Mouse (Mus musculus): ENCODE results near the gene Zfp945.
"Not testable (repeated sequence)": the region's sequence is repeated elsewhere in the genome, so short reads cannot be mapped to it uniquely, and the experiment has no call there.

The Zfp945 gene

DNA sequence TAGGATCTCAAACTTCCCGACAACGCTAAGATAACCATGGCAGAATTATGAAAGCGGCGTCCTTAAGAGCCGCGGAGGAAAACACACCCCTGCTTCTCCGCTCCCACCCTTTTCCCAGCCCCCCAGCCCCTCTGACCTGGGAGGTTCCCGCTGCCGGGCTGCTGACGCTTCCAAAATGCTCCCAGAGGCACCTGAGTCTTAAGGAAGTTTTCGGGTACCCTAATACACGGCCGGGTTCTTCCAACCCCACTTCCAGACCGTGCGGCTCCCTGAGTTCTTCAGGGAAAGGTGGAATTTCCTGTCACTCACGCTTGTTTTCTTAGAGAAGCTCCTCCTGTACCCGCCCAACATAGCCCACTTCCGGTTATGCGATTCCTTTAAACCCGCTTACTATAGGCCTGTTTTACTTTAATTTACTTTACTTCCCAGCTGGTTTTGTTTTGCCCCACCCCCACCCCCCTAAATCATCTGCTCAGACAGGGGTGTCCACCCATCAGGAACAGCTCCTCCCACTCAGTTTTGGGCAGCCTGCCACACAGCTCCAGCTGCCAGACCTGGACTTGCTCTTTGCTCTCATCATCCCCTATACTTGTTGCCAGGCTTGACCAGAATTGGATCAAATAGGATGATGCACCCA, at the start of gene Zfp945:
Gene Zfp945, minus strand, starts transcription at position 290 of the 637 bp plus-strand sequence.
- DNase-seq (ENCODE audit: low spot score) = peak; percentile 80

DNA sequence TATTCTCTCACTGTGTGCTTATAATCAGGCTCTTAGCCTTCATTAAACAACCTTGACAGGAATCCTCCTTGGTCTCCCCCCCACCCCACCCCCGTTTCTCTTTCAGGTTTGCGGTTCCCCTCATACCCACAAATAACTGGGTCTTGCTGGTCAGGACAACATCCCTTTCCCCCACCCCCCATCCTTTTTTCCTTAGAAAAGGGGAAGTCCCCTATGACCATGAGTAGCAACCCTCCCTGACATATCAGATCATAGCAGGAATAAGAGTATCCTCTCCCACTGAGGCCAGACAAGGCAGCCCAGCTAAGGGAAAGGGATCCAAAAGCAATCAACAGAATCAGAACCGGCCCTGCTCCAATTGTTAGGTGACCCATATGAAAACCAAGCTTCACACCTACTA, 21.4 kb upstream of the Zfp945 start:
- DNase-seq (ENCODE audit: low spot score) = no peak

DNA sequence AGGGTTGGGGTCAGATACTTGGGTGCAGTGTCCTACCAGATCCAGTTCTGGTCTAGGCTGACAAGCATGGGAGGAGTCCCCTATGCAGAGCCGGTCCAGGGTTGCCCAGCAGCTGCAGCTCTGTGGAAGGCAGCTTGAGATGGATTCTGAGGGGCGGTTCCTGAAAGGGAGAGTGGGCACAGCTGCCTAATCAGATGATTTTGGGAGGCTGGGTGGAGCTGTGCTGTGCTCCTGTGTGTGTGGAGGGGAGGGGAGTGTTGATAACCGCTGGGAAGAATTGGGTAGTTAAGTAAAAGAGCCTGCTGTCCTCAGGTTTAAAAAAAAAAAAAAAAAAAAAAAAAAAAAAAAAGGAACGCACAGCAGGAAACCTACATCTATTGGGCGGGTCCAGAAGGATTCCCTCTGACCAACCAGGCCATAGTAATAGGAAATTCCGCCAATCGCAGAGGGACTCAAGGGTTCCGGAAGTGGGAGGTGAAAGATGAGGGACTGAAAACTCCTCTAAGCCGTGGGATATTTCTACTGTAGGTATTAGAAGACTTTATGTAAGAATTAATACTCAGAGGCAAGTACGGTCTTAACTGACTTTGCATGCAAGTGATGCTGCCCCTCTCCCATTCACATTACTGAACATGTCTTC, 17.2 kb upstream of the Zfp945 start:
- no peak for DNase-seq (ENCODE audit: low spot score)

DNA sequence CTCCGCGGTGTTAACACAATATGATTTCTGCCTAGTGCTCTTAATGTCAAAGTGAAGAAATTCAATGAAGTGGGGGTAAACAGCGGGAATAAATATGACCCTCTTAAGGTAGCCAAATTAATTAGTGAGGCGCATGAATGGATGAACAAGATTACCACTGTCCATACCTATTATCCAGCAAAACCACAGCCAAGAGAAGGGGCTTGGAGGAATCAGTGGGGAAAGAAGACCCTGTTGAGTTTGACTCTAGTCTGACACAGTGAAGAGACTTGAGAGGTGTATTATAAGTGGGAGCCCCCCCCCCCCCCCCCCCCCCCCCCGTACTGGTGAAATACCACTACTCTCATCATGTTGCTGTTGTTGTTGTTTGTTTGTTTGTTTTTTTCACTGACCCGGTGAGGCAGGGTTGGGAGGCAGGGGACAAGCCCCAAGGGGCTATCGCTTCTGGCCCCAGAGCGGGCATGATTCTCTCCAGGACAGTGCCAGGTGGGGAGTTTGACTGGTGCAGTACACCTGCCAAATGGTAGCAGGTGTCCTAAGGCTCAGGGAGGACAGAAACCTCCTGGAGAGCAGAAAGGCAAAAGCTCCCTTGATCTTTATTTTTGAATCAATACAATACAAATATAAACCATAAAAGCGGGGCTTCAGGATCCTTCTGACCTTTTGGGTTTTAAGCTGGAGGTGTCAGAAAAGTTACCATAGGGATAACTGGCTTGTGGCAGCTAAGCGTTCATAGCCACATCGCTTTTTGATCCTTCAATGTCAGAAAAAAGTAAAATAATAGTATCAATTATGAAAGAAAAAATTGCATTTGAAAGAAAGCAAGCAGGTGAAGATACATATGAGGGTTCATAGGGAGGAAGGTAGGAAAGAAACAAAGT, 10.7 kb upstream of the Zfp945 start:
- no peak for DNase-seq (ENCODE audit: low spot score)

DNA sequence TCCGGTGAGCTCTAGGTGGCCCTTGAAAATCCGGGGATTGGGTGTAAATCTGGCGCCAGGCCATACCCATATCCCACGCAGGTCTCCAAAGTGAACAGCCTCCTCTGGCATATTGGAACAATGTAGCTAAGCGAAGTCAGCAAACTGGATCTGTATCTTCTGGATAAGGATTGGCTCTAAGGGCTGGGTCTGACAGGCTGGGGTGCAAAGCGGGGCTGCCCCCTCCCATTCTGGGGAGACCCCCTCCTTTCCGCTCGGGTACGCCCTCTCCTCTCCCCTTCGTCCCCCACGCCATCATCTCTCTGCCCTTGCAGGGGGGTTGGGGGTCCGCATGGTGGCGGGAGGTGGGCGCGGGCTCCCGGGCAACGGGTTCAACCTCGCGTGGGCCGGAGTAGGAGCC, 9.4 kb upstream of the Zfp945 start:
- DNase-seq (ENCODE audit: low spot score) = peak; percentile 19

DNA sequence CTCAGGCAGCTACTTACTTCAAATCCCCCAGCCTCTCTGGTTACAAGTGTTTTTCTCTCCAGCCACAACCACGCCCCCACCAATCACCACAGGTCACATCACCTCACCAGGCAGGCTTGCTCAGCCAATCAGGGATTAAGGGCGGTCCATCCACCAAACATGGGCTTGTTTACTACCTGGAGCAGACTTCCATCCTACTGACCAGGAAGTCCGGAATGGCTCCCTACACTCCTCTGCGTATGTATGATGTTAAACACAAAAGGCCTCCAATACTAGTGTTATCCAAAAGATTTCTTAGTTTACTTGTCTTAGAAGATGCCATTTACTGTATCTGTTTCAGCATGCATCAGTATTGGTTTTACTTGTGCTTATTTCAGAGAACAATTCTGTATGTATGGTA, 8.6 kb upstream of the Zfp945 start:
- not testable (repeated sequence) for DNase-seq (ENCODE audit: low spot score)

DNA sequence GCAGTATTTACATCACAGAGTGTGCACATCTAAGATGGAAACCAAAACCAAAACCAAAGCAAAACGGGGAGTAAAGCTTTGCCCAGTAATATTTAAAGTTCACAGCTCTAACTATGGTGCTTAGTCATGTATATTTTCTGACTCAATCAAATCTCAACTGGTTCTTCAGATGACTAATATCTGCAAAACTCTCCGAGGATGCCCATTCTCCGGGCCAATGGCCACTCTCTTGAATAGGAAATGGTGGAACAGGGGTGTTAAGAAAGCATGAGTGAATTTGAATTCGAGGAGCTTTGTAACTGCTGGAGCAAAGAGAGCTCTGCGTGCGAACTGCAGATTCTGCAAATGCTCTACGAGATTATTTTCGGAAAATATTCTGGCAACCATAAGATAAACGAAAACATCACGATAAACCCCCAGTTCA, 501 bp downstream of the Zfp945 start:
- DNase-seq (ENCODE audit: low spot score) = no peak

DNA sequence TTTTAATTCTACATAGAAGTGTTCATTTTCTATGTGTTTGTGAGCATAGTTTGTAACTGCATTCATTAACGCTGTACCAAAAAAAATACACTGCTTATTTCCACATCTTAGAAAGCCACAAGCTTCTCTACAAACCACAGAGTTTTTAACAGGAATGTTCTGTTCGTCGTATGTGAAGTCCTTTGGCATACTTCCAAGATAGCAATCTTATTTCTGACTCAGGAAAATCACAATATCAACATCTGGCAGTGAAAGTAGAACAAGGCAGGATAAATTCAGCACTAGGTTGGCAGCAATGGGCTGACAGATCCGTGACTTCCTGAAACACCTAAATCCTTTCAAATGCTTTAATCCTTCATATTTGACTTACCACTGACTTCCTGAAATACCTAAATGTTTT, 45.8 kb downstream of the Zfp945 start:
- no peak for DNase-seq (ENCODE audit: low spot score)

DNA sequence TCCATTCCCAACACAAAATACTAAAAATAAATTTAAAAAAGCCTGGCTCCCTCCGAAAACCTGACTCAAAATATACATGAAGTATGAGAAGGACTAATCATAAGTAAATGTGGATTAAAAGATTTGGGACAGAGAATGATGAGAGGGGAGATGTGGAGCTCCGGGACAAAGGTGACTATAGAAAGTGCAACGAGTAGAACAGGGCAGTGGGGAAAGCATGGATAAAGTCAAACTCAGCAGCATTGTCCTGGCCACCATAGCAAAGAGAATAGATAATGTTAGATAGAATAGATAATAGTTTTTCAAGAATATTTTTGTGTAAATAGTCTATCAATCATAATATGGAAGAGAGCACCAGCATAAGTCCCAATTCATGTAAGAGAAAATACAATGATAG, 48.7 kb downstream of the Zfp945 start:
- no peak for DNase-seq (ENCODE audit: low spot score)

DNA sequence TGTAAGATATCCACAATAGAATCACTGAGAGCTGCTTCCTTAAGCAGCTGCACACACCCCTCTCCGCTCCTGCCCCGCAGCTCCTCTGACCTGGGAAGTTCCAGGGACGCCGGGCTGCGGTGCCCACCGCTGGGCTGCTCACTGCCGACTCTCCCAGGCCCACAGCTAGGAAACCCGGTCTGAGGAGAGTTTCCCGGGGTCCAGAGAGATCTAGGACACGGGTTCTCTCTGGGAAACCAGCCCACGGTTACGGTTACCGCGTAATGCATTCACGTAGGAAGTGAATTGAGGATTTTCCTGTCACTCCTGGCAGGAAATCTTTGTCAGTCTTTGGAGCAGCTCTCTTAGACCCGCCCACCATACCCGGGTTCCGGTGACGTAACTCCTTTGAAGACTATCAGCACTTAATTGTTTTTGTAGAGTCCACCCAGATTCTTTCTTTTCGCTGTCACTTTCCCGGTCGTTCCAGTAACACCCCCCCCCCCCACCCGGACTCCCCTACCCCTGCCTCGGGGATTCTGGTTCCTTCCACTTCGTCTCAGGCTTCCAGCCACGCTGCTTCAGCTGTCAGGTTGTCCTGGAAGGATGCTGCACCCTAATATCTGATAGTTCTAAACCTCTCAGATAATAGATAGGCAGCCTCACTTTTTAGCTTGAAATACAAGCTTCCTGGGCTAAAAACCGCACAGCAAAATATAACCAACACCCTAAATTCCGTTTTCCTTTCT, 49.3 kb downstream of the Zfp945 start:
- DNase-seq (ENCODE audit: low spot score) = peak; percentile 78

DNA sequence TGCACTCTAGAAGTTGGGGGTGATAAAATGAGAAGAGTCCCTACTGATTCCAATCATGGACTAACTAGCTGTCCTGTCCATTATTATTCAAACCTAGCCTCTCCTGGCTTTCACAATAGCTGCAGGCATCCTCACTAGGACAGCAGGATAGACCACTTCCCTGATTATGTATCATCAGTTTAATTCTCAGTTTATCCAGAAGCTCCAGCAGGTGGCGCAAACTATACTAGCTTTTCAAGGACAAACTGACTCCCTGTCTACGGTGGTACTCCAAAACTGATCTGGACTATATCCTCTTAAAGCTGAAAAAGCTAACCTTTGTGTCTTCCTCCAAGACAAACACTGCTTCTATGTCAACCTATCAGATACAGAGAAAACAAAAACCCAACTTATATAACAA, 67.2 kb downstream of the Zfp945 start:
- DNase-seq (ENCODE audit: low spot score) = no peak
